Mouse (Mus musculus): Measurements from ENCODE around the gene Chit1. TPM values are rescaled to one million over a fixed set of nuclear protein-coding genes. Genes with fewer than 3 reads are reported as not detected.

The Chit1 gene
- polyA plus RNA-seq, 1 experiment from 2014 or later, result 0.46 TPM

DNA sequence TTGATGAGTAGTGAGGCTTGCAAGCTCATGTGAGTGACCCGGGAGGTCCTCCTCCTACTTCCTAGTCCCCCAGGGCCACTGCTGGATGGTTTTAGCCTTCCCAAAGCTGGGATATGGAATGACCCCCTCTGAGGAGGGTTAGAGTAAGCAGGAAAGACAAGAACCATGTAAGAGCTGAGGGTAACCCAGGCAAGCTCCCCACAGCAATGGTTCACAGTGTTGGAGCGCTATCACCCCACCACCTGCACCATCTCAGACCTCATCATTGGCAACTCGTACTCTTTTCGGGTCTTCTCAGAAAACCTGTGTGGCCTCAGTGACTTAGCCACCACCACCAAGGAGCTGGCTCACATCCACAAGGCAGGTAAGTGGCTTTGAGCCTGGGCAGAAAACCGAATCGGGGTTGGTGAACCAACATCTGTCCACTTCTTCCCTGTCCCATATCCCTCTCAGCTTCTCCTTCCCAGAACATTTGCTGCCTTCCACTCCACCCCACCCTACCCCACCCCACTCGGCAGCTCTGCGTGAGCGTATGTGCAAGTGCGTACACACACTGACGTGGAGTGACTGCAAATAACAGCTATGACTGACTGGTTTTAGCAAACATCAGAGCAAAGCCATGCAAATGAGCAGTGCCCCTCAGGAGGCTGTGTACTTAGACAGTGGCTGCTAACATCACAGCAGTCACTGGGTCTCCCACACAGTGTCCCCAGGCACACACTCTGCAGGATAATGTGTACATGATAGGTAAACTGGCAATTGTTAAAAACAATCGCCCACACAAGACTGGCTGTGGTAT, 87.4 kb downstream of the Chit1 start:
- H3K9ac ChIP-seq (ENCODE audit: low read length), result no peak overlapping the region
- H3K4me1 ChIP-seq (ENCODE audit: control insufficient read depth, insufficient read depth, low read length), result peaks cover 24% of the 10 kb centered on the region
- 0 out of 2 replicates have a peak, but pooled peaks cover 4% of the 10 kb centered on the region for H3K36me3 ChIP-seq (ENCODE audit: control insufficient read depth, insufficient read depth)
- ATAC-seq (replicated peaks; ENCODE audit: extremely low read depth, insufficient read depth, low FRiP score), result no peak
- no peaks in the 10 kb centered on the region for H3K27me3 ChIP-seq (ENCODE audit: control insufficient read depth, insufficient read depth, low read length)
- WGBS, result 86% methylated on average over 12 of the region's 12 CpGs
- H3K4me2 ChIP-seq (ENCODE audit: low read depth, low read length), result no peak overlapping the region
- H3K27ac ChIP-seq (ENCODE audit: low read length), result no peak overlapping the region
- no peaks in the 10 kb centered on the region for H3K9me3 ChIP-seq (replicated peaks; ENCODE audit: control insufficient read depth, low read length)
- no peak overlapping the region for H3K4me3 ChIP-seq (ENCODE audit: low read length)

DNA sequence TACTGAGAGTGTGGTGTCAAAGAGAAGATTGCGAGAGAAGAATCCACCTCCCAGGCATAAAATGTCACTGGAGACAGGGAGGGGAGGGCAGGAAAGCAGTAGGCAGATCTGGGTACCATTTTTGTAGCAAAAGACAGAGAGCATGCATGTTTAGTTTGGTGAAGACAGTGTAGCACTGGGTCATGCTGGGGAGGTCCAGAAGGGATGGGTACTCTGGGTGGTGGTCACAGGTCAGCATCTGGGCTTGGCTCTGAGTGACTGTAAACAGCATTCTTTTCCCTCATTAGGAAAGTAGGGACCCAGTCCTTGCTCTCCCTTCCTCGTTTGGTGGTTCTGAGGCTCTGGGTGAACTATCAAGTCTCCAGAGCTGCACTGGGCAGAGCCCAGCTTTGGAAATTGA, 89.4 kb downstream of the Chit1 start:
- Histone ChIP-seq H3K36me3 (ENCODE audit: control insufficient read depth, insufficient read depth) (0 out of 2 replicates have a peak, but pooled peaks cover 5% of the 10 kb centered on the region), H3K9ac (ENCODE audit: low read length) (no peak overlapping the region), H3K27ac (ENCODE audit: low read length) (no peak overlapping the region), H3K4me1 (ENCODE audit: control insufficient read depth, insufficient read depth, low read length) (peaks cover 12% of the 10 kb centered on the region), H3K4me3 (ENCODE audit: low read length) (no peak overlapping the region), H3K9me3 (replicated peaks; ENCODE audit: control insufficient read depth, low read length) (no peaks in the 10 kb centered on the region), H3K27me3 (ENCODE audit: control insufficient read depth, insufficient read depth, low read length) (no peaks in the 10 kb centered on the region), H3K4me2 (ENCODE audit: low read depth, low read length) (no peak overlapping the region)
- no peak for ATAC-seq (replicated peaks; ENCODE audit: extremely low read depth, insufficient read depth, low FRiP score)
- WGBS, result 64% methylated on average over 2 of the region's 2 CpGs

Other genes starting within 250 kb of the Chit1 start
- 0.28 and 0.36 TPM in 2 replicates for gene Optc, start 203.2 kb upstream of the Chit1 start, polyA plus RNA-seq (2015; fragmentation: Nextera tagmentation; extraction: Ambion mirVana)
- 4.4 and 5.6 TPM in 2 replicates for gene Prelp, start 189.8 kb upstream of the Chit1 start, polyA plus RNA-seq (2015; fragmentation: Nextera tagmentation; extraction: Ambion mirVana)
- gene Fmod, start 74.0 kb upstream of the Chit1 start, polyA plus RNA-seq (2015; fragmentation: Nextera tagmentation; extraction: Ambion mirVana), result 23.6 and 29.5 TPM in 2 replicates
- 49.5 and 50.9 TPM in 2 replicates for gene Btg2, start 32.1 kb upstream of the Chit1 start, polyA plus RNA-seq (2015; fragmentation: Nextera tagmentation; extraction: Ambion mirVana)
- gene Chil1, start 70.9 kb downstream of the Chit1 start, polyA plus RNA-seq (2015; fragmentation: Nextera tagmentation; extraction: Ambion mirVana), result 1.1 and 1.2 TPM in 2 replicates
- 0.64 and 0.96 TPM in 2 replicates for gene Mybph, start 82.2 kb downstream of the Chit1 start, polyA plus RNA-seq (2015; fragmentation: Nextera tagmentation; extraction: Ambion mirVana)
- gene Adora1, start 124.2 kb downstream of the Chit1 start, polyA plus RNA-seq (2015; fragmentation: Nextera tagmentation; extraction: Ambion mirVana), result 26.7 and 30.0 TPM in 2 replicates
- gene Myog, start 178.7 kb downstream of the Chit1 start, polyA plus RNA-seq (2015; fragmentation: Nextera tagmentation; extraction: Ambion mirVana), result 2.0 and 3.3 TPM in 2 replicates
- gene Ppfia4, start 221.7 kb downstream of the Chit1 start, polyA plus RNA-seq (2015; fragmentation: Nextera tagmentation; extraction: Ambion mirVana), result 10.6 and 11.4 TPM in 2 replicates

All from heart, embryonic 16.5 days (tissue).